Mouse (Mus musculus) E14TG2a.4 (cell line): ENCODE results near the gene Hist1h4f.

Source experiments
- H3K27me3 ChIP-seq: 2 replicates; pipeline ENCODE4 v1.6.1; 2014; ENCODE audit warnings: low read length, control low read depth; ENCODE audit not compliant: insufficient read depth
- H3K36me3 ChIP-seq: 2 replicates; pipeline ENCODE4 v1.6.1; 2014; ENCODE audit warnings: low read length, control low read depth; ENCODE audit not compliant: insufficient read depth
- H3K4me1 ChIP-seq: replicated peaks from 2 replicates; pipeline ENCODE4 v1.6.1; 2014; ENCODE audit warnings: low read depth, low read length, control low read depth
- H3K4me3 ChIP-seq: replicated peaks from 2 replicates; pipeline ENCODE4 v1.5.1; 2014; ENCODE audit warnings: mild to moderate bottlenecking, low read length
- H3K9me3 ChIP-seq: 2 replicates; pipeline ENCODE4 v1.6.1; 2014; ENCODE audit warnings: low read length, control low read depth
- CTCF ChIP-seq: conservative IDR thresholded peaks from 2 replicates; pipeline ENCODE4 v1.5.1; 2014; ENCODE audit warnings: low read length
- NANOG ChIP-seq: IDR thresholded peaks from 2 replicates; pipeline ENCODE4 v1.6.1; 2014; ENCODE audit warnings: borderline replicate concordance, low read length, mixed read lengths
- POU5F1 ChIP-seq: IDR thresholded peaks from 2 replicates; pipeline ENCODE4 v1.6.1; 2014; ENCODE audit warnings: low read length, borderline replicate concordance

The Hist1h4f gene

GRCm38 (mm10) chr13:23516822-23517602, 34.4 kb downstream of the Hist1h4f start:
- no peaks in the 10 kb centered on the region for H3K27me3 ChIP-seq
- TF ChIP-seq CTCF: no peak
- no peak for TF ChIP-seq NANOG
- no peak for TF ChIP-seq POU5F1
- no peaks in the 10 kb centered on the region for H3K9me3 ChIP-seq
- H3K36me3 ChIP-seq: no peaks in the 10 kb centered on the region
- peaks cover 62% of the 10 kb centered on the region for H3K4me1 ChIP-seq
- H3K4me3 ChIP-seq: peak overlapping the region; percentile 85

GRCm38 (mm10) chr13:23515826-23516620, 35.4 kb downstream of the Hist1h4f start:
- peak overlapping the region; percentile 85 for H3K4me3 ChIP-seq
- TF ChIP-seq NANOG (no peak), POU5F1 (no peak), CTCF (no peak)
- no peaks in the 10 kb centered on the region for H3K27me3 ChIP-seq
- no peaks in the 10 kb centered on the region for H3K36me3 ChIP-seq
- no peaks in the 10 kb centered on the region for H3K9me3 ChIP-seq
- peaks cover 62% of the 10 kb centered on the region for H3K4me1 ChIP-seq

- H3K4me1 ChIP-seq: peaks cover 64% of the 10 kb centered on the region
- H3K27me3 ChIP-seq: no peaks in the 10 kb centered on the region
- H3K36me3 ChIP-seq: no peaks in the 10 kb centered on the region
- no peak overlapping the region for H3K4me3 ChIP-seq
- TF ChIP-seq CTCF (no peak), POU5F1 (no peak), NANOG (no peak)
- no peaks in the 10 kb centered on the region for H3K9me3 ChIP-seq
These were observed 36.2 kb downstream of the Hist1h4f start for GRCm38 (mm10) chr13:23515281-23515680.

GRCm38 (mm10) chr13:23513517-23513916, 37.9 kb downstream of the Hist1h4f start:
- peaks cover 64% of the 10 kb centered on the region for H3K4me1 ChIP-seq
- H3K4me3 ChIP-seq: no peak overlapping the region
- no peaks in the 10 kb centered on the region for H3K9me3 ChIP-seq
- TF ChIP-seq CTCF (no peak), NANOG (no peak), POU5F1 (no peak)
- no peaks in the 10 kb centered on the region for H3K27me3 ChIP-seq
- H3K36me3 ChIP-seq: no peaks in the 10 kb centered on the region

GRCm38 (mm10) chr13:23510127-23510526, 41.3 kb downstream of the Hist1h4f start:
- Histone ChIP-seq H3K36me3 (no peaks in the 10 kb centered on the region), H3K4me1 (peaks cover 74% of the 10 kb centered on the region), H3K4me3 (no peak overlapping the region), H3K27me3 (no peaks in the 10 kb centered on the region), H3K9me3 (no peaks in the 10 kb centered on the region)
- TF ChIP-seq POU5F1 (no peak), NANOG (no peak), CTCF (no peak)

- H3K4me1 ChIP-seq: peaks cover 67% of the 10 kb centered on the region
- TF ChIP-seq NANOG: no peak
- no peak for TF ChIP-seq CTCF
- TF ChIP-seq POU5F1: no peak
- H3K9me3 ChIP-seq: no peaks in the 10 kb centered on the region
- no peaks in the 10 kb centered on the region for H3K27me3 ChIP-seq
- H3K36me3 ChIP-seq: no peaks in the 10 kb centered on the region
- H3K4me3 ChIP-seq: peak overlapping the region; percentile 80
These were observed 44.5 kb downstream of the Hist1h4f start for GRCm38 (mm10) chr13:23506819-23507515.

GRCm38 (mm10) chr13:23506351-23506750, 45.1 kb downstream of the Hist1h4f start:
- no peaks in the 10 kb centered on the region for H3K27me3 ChIP-seq
- peaks cover 68% of the 10 kb centered on the region for H3K4me1 ChIP-seq
- H3K36me3 ChIP-seq: no peaks in the 10 kb centered on the region
- TF ChIP-seq CTCF: no peak
- H3K4me3 ChIP-seq: peak overlapping the region; percentile 80
- H3K9me3 ChIP-seq: no peaks in the 10 kb centered on the region

GRCm38 (mm10) chr13:23505662-23506345, 45.6 kb downstream of the Hist1h4f start:
- Histone ChIP-seq H3K4me3 (peak overlapping the region; percentile 80), H3K27me3 (no peaks in the 10 kb centered on the region), H3K4me1 (peaks cover 69% of the 10 kb centered on the region), H3K36me3 (no peaks in the 10 kb centered on the region), H3K9me3 (no peaks in the 10 kb centered on the region)
- TF ChIP-seq CTCF (no peak), NANOG (no peak), POU5F1 (no peak)
